Mouse (Mus musculus): ENCODE measurements around the gene Med17.

DNA sequence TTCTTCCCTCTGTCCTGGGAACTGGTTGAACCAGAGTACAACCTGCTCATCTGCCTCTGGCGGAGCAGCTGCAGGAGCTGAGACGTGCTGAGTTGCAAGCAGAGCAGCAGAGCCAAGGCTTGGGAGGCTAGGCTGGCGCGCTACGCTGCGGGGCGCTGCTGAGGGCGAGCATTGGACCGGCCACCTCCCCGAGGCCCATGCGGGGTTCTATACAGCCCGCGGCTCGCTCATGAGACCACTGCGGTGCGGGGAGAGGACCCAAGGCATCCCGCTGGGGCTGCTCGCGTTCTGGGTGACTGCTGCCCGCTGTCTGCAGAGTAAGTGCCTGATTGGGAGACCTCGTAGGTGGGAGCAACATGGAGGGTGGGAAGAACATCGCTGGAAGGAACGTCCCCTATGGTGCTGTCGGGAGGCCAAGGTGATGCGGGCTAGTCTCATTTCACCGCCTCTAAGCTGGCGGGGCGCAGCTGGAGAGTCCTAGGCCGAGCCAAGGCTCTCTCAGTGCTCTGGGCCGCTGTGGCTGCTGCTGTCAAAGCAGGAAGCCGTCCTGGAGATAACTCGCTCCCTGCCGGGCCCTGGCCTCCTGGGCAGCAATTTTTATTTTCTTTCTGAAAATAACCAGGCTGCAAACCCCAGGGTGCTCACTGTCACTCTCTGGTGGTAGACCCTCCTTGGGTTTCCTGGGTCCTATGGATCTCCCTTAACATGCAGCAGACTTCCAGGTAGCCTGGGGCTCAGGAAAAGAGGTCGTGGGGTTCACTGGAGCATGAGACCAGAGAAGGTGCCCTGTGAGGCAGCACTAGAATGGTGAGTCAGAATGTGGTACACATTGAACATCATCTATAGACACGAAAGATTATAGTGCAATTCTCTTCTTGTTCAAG is 40.4 kb downstream of the Med17 start, which contains the start of gene Vstm5:
- TF ChIP-seq CTCF (IDR thresholded peaks at IDR 0.05; ENCODE audit: low read depth, low read length) (no peak), GATA1 (IDR thresholded peaks at IDR 0.05; ENCODE audit: borderline replicate concordance, low read length) (no peak)
